Mouse (Mus musculus): ENCODE results near the gene Hspg2. TPM values are rescaled to one million over a fixed set of nuclear protein-coding genes. Genes with fewer than 3 reads are reported as not detected.

The Hspg2 gene
- total and polyA plus RNA-seq, 3 experiments, result 1.3 to 14.0 (median 5.5) TPM

- peaks cover 2% of the 10 kb centered on the region for H3K9me3 ChIP-seq (replicated peaks; ENCODE audit: low read length)
- H3K27me3 ChIP-seq (replicated peaks), result no peaks in the 10 kb centered on the region
- H3K36me3 ChIP-seq (replicated peaks in 1 of 2; ENCODE audit: control insufficient read depth in 1 of 2, insufficient read depth in 1 of 2, low read length in 1 of 2), result peaks cover 0 to 9% of the 10 kb centered on the region in 2 experiments
- H3K9ac ChIP-seq (ENCODE audit: insufficient read depth, low read depth), result no peak overlapping the region
- no peaks in the 10 kb centered on the region for H3K79me2 ChIP-seq (replicated peaks; ENCODE audit: control insufficient read depth, extremely low read depth, insufficient read depth, poor library complexity, severe bottlenecking)
- no peak for DNase-seq (ENCODE audit: extremely low read depth)
- H3K27ac ChIP-seq (ENCODE audit: insufficient read depth, low read depth), result no peak overlapping the region
- in situ Hi-C loops (cut with MboI; ENCODE audit: low pct_ligation_motif_present, low pct_unique_long_range_greater_than_20kb, low sequenced_read_pairs) (no loop called here), dilution Hi-C loops (cut with MboI; ENCODE audit: extremely low pct_ligation_motif_present, extremely low pct_unique_long_range_greater_than_20kb, low sequenced_read_pairs) (no loop called here)
- peaks cover 0 to 16% of the 10 kb centered on the region in 2 experiments; a peak in 2 of 4 replicates for H3K4me1 ChIP-seq (ENCODE audit: control insufficient read depth in 1 of 2, insufficient read depth in 2 of 2)
- no peak for TF ChIP-seq MYC (IDR thresholded peaks at IDR 0.05; ENCODE audit: low read depth, low read length)
- no peak for TF ChIP-seq EP300 (IDR thresholded peaks at IDR 0.05; ENCODE audit: low read length)
- TF ChIP-seq USF1 (IDR thresholded peaks at IDR 0.05; ENCODE audit: low read depth, low read length), result no peak
- no peak for TF ChIP-seq MAZ (IDR thresholded peaks at IDR 0.05; ENCODE audit: low read depth, low read length)
- TF ChIP-seq ELF1 (IDR thresholded peaks at IDR 0.05; ENCODE audit: low read depth, low read length), result no peak
- no peak for TF ChIP-seq ZKSCAN1 (IDR thresholded peaks at IDR 0.05; ENCODE audit: borderline replicate concordance, low read depth, low read length)
- TF ChIP-seq MXI1 (IDR thresholded peaks at IDR 0.05; ENCODE audit: low read depth, low read length), result no peak
- TF ChIP-seq ZNF384 (IDR thresholded peaks at IDR 0.05; ENCODE audit: low read depth, low read length), result no peak
- no peak for TF ChIP-seq ZMIZ1 (IDR thresholded peaks at IDR 0.05; ENCODE audit: low read depth, low read length)
- TF ChIP-seq KAT2A (IDR thresholded peaks at IDR 0.05; ENCODE audit: insufficient replicate concordance, low read length), result no peak
- no peak for TF ChIP-seq PAX5 (IDR thresholded peaks at IDR 0.05; ENCODE audit: low read length)
- TF ChIP-seq GABPA (IDR thresholded peaks at IDR 0.05; ENCODE audit: insufficient replicate concordance, low read depth, low read length), result no peak
- TF ChIP-seq ZC3H11A (IDR thresholded peaks at IDR 0.05; ENCODE audit: low read depth, low read length), result no peak
- no peak for TF ChIP-seq USF2 (conservative IDR thresholded peaks at IDR 0.05; ENCODE audit: low read depth, low read length)
- no peak for TF ChIP-seq MAFK (IDR thresholded peaks at IDR 0.05; ENCODE audit: insufficient replicate concordance, low read length)
- TF ChIP-seq IRF4 (IDR thresholded peaks at IDR 0.05; ENCODE audit: low read depth, low read length), result no peak
- no peak overlapping the region for H3K4me3 ChIP-seq (replicated peaks in 1 of 3; ENCODE audit: low read depth in 2 of 3, low read length in 2 of 3, poor library complexity in 1 of 3)
- no peak overlapping the region for H3K4me2 ChIP-seq (ENCODE audit: insufficient read depth, low read depth, poor library complexity, severe bottlenecking)
These were observed 7.6 kb downstream of the Hspg2 start for GRCm38 (mm10) chr4:137476065-137476760.

DNA sequence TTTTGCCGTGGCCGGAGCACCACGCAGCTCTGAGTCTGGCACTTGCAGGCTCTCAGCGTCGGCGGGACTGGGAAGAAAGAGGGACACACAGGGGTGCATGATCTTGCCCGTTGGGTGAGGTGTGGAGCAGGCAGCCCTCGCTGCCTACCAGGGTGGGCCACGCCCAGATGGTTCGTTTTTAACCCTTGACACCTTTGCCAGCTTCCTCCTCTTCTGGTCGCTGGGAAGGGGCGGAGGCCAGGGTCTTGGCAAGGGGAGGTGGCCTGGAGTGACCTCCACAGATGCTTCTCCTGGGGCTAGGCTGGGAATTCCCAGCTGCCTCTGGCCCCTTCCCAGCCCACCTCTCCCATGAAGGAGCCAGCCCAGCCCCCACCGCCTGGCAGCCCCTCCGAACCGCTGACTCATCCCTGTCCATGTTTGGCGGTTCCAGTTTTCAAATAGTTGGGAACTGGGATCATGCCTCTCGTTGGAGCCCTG lies 8.2 kb downstream of the Hspg2 start:
- Histone ChIP-seq H3K36me3 (replicated peaks in 1 of 2; ENCODE audit: control insufficient read depth in 1 of 2, insufficient read depth in 1 of 2, low read length in 1 of 2) (peaks cover 0 to 9% of the 10 kb centered on the region in 2 experiments), H3K9ac (ENCODE audit: insufficient read depth, low read depth) (no peak overlapping the region), H3K27me3 (replicated peaks) (no peaks in the 10 kb centered on the region), H3K9me3 (replicated peaks; ENCODE audit: low read length) (peaks cover 2% of the 10 kb centered on the region), H3K4me2 (ENCODE audit: insufficient read depth, low read depth, poor library complexity, severe bottlenecking) (no peak overlapping the region), H3K4me1 (ENCODE audit: control insufficient read depth in 1 of 2, insufficient read depth in 2 of 2) (peaks cover 0 to 22% of the 10 kb centered on the region in 2 experiments; a peak in 2 of 4 replicates), H3K4me3 (replicated peaks in 1 of 3; ENCODE audit: low read depth in 2 of 3, low read length in 2 of 3, poor library complexity in 1 of 3) (no peak overlapping the region), H3K79me2 (replicated peaks; ENCODE audit: control insufficient read depth, extremely low read depth, insufficient read depth, poor library complexity, severe bottlenecking) (no peaks in the 10 kb centered on the region), H3K27ac (ENCODE audit: insufficient read depth, low read depth) (no peak overlapping the region)
- TF ChIP-seq ZMIZ1 (IDR thresholded peaks at IDR 0.05; ENCODE audit: low read depth, low read length), result no peak
- no peak for TF ChIP-seq IRF4 (IDR thresholded peaks at IDR 0.05; ENCODE audit: low read depth, low read length)
- no peak for TF ChIP-seq CTCF (conservative IDR thresholded peaks at IDR 0.05 in 1 of 2, IDR thresholded peaks at IDR 0.05 in 1 of 2; ENCODE audit: low read depth in 2 of 2, low read length in 2 of 2)
- no peak for TF ChIP-seq MXI1 (IDR thresholded peaks at IDR 0.05; ENCODE audit: low read depth, low read length)
- TF ChIP-seq UBTF (IDR thresholded peaks at IDR 0.05; ENCODE audit: low read depth, low read length), result no peak
- TF ChIP-seq EP300 (IDR thresholded peaks at IDR 0.05; ENCODE audit: low read length), result no peak
- TF ChIP-seq MAX (IDR thresholded peaks at IDR 0.05; ENCODE audit: low read length), result no peak
- dilution Hi-C loops (cut with MboI; ENCODE audit: extremely low pct_ligation_motif_present, extremely low pct_unique_long_range_greater_than_20kb, low sequenced_read_pairs), result no loop called here
- in situ Hi-C loops (cut with MboI; ENCODE audit: low pct_ligation_motif_present, low pct_unique_long_range_greater_than_20kb, low sequenced_read_pairs), result no loop called here
- DNase-seq (ENCODE audit: extremely low read depth), result no peak

Measured in CH12.LX (cell line).